Mouse (Mus musculus) heart, adult 2 months (tissue): ENCODE results near the gene Pdgfc.

ENCODE experiments used
- CTCF ChIP-seq: fragments of 200-600 bp; IDR thresholded peaks from 2 replicates; pipeline ENCODE4 v1.8.1; 2022; ENCODE audit warnings: antibody characterized with exemption, mild to moderate bottlenecking, moderate library complexity
- POLR2A ChIP-seq: fragments of 200-500 bp; IDR thresholded peaks from 2 replicates; pipeline ENCODE4 v1.6.1; 2011; ENCODE audit warnings: mild to moderate bottlenecking, low read depth, low read length, control low read depth; ENCODE audit not compliant: insufficient read depth

DNA sequence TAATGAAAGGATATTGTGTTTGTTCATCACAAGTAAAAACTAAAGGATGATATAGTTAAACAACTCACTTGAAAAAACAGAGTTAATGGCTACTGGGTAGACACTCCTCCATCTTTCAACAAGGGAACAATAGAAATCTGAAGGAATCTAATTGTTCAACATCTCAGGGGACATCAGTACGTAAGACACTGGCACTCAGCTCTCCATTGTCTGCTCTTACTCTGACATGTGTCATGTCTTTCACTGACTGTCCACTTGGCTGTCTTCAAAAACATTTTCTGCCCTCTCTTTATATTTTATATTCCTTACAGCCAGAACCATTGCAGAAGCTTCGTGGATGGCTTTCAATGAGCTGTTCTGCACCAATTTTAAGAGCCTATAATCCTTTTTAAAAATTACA, 172.0 kb downstream of the Pdgfc start:
- TF ChIP-seq POLR2A (no peak), CTCF (no peak)
